Mouse (Mus musculus): ENCODE data around the gene Ptprf. TPM values are rescaled to one million over a fixed set of nuclear protein-coding genes. Genes with fewer than 3 reads are reported as not detected.

The Ptprf gene
- total and polyA plus RNA-seq, 2 experiments from 2014 or later: 44.4 to 196 TPM

- TF ChIP-seq CTCF (IDR thresholded peaks at IDR 0.05; ENCODE audit: low read depth): no peak
- peaks cover 39% of the 10 kb centered on the region; the same call in 1 of the 2 replicates for H3K36me3 ChIP-seq (ENCODE audit: insufficient read depth, low read length)
- DNase-seq (ENCODE audit: low spot score): no peak
Observed at GRCm38 (mm10) chr4:118236871-118237270, 54.3 kb downstream of the Ptprf start.

GRCm38 (mm10) chr4:118234711-118235388, 56.4 kb downstream of the Ptprf start:
- no peaks in the 10 kb centered on the region for H3K4me1 ChIP-seq (ENCODE audit: insufficient read depth, low read length)
- H3K27me3 ChIP-seq (ENCODE audit: insufficient read depth, low read length): no peaks in the 10 kb centered on the region
- no peak overlapping the region for H3K27ac ChIP-seq
- H3K9me3 ChIP-seq (ENCODE audit: low read length): no peaks in the 10 kb centered on the region
- no peak overlapping the region for H3K4me3 ChIP-seq (ENCODE audit: low read length)
- DNase-seq (ENCODE audit: low spot score) (no peak), ATAC-seq (no peak)
- no peak for TF ChIP-seq CTCF (IDR thresholded peaks at IDR 0.05; ENCODE audit: low read depth)
- H3K9ac ChIP-seq (replicated peaks; ENCODE audit: low read length): no peak overlapping the region
- peaks cover 54% of the 10 kb centered on the region; the same call in 1 of the 2 replicates for H3K36me3 ChIP-seq (ENCODE audit: insufficient read depth, low read length)
- H3K4me2 ChIP-seq (ENCODE audit: low read depth, low read length): no peak overlapping the region
- WGBS: 73% methylated on average over 11 of the region's 11 CpGs

More at GRCm38 (mm10) chr4:118236871-118237270, 54.3 kb downstream of the Ptprf start:
- Histone ChIP-seq H3K9me3 (ENCODE audit: low read length) (no peaks in the 10 kb centered on the region), H3K27me3 (ENCODE audit: insufficient read depth, low read length) (no peaks in the 10 kb centered on the region), H3K27ac (no peak overlapping the region), H3K9ac (replicated peaks; ENCODE audit: low read length) (no peak overlapping the region), H3K4me1 (ENCODE audit: insufficient read depth, low read length) (no peaks in the 10 kb centered on the region), H3K4me3 (ENCODE audit: low read length) (no peak overlapping the region), H3K4me2 (ENCODE audit: low read depth, low read length) (no peak overlapping the region)
- 46% methylated on average over 9 of the region's 9 CpGs for WGBS
- ATAC-seq: no peak

GRCm38 (mm10) chr4:118233886-118234285, 57.3 kb downstream of the Ptprf start:
- WGBS: 88% methylated on average over 2 of the region's 2 CpGs
- H3K4me2 ChIP-seq (ENCODE audit: low read depth, low read length): no peak overlapping the region
- no peak overlapping the region for H3K27ac ChIP-seq
- H3K4me3 ChIP-seq (ENCODE audit: low read length): no peak overlapping the region
- no peak for TF ChIP-seq CTCF (IDR thresholded peaks at IDR 0.05; ENCODE audit: low read depth)
- H3K4me1 ChIP-seq (ENCODE audit: insufficient read depth, low read length): no peaks in the 10 kb centered on the region
- H3K36me3 ChIP-seq (ENCODE audit: insufficient read depth, low read length): peaks cover 59% of the 10 kb centered on the region; the same call in 1 of the 2 replicates
- no peak for ATAC-seq
- no peak for DNase-seq (ENCODE audit: low spot score)
- H3K27me3 ChIP-seq (ENCODE audit: insufficient read depth, low read length): no peaks in the 10 kb centered on the region
- no peak overlapping the region for H3K9ac ChIP-seq (replicated peaks; ENCODE audit: low read length)
- H3K9me3 ChIP-seq (ENCODE audit: low read length): no peaks in the 10 kb centered on the region

GRCm38 (mm10) chr4:118231861-118232260, 59.3 kb downstream of the Ptprf start:
- H3K9ac ChIP-seq (replicated peaks; ENCODE audit: low read length): no peak overlapping the region
- H3K4me3 ChIP-seq (ENCODE audit: low read length): no peak overlapping the region
- 95% methylated on average over 6 of the region's 6 CpGs for WGBS
- no peak for ATAC-seq
- H3K36me3 ChIP-seq (ENCODE audit: insufficient read depth, low read length): peaks cover 45% of the 10 kb centered on the region; the same call in 1 of the 2 replicates
- H3K4me1 ChIP-seq (ENCODE audit: insufficient read depth, low read length): no peaks in the 10 kb centered on the region
- H3K4me2 ChIP-seq (ENCODE audit: low read depth, low read length): no peak overlapping the region
- H3K27ac ChIP-seq: no peak overlapping the region
- DNase-seq (ENCODE audit: low spot score): no peak
- TF ChIP-seq CTCF (IDR thresholded peaks at IDR 0.05; ENCODE audit: low read depth): no peak
- H3K9me3 ChIP-seq (ENCODE audit: low read length): no peaks in the 10 kb centered on the region
- H3K27me3 ChIP-seq (ENCODE audit: insufficient read depth, low read length): no peaks in the 10 kb centered on the region

GRCm38 (mm10) chr4:118229035-118229770, 62.0 kb downstream of the Ptprf start:
- H3K4me3 ChIP-seq (ENCODE audit: low read length): no peak overlapping the region
- H3K4me2 ChIP-seq (ENCODE audit: low read depth, low read length): no peak overlapping the region
- no peak overlapping the region for H3K9ac ChIP-seq (replicated peaks; ENCODE audit: low read length)
- no peaks in the 10 kb centered on the region for H3K27me3 ChIP-seq (ENCODE audit: insufficient read depth, low read length)
- no peak for TF ChIP-seq CTCF (IDR thresholded peaks at IDR 0.05; ENCODE audit: low read depth)
- H3K27ac ChIP-seq: no peak overlapping the region
- 72% methylated on average over 6 of the region's 6 CpGs for WGBS
- no peaks in the 10 kb centered on the region for H3K4me1 ChIP-seq (ENCODE audit: insufficient read depth, low read length)
- ATAC-seq (no peak), DNase-seq (ENCODE audit: low spot score) (no peak)
- no peaks in the 10 kb centered on the region for H3K9me3 ChIP-seq (ENCODE audit: low read length)
- peaks cover 46% of the 10 kb centered on the region for H3K36me3 ChIP-seq (ENCODE audit: insufficient read depth, low read length)

- no peak for TF ChIP-seq CTCF (IDR thresholded peaks at IDR 0.05; ENCODE audit: low read depth)
- H3K9ac ChIP-seq (replicated peaks; ENCODE audit: low read length): no peak overlapping the region
- 59% methylated on average over 12 of the region's 12 CpGs for WGBS
- no peak overlapping the region for H3K4me2 ChIP-seq (ENCODE audit: low read depth, low read length)
- no peak for DNase-seq (ENCODE audit: low spot score)
- H3K36me3 ChIP-seq (ENCODE audit: insufficient read depth, low read length): peaks cover 52% of the 10 kb centered on the region
- no peaks in the 10 kb centered on the region for H3K9me3 ChIP-seq (ENCODE audit: low read length)
- no peak for ATAC-seq
- no peak overlapping the region for H3K4me3 ChIP-seq (ENCODE audit: low read length)
- H3K27ac ChIP-seq: no peak overlapping the region
- H3K4me1 ChIP-seq (ENCODE audit: insufficient read depth, low read length): no peaks in the 10 kb centered on the region
- H3K27me3 ChIP-seq (ENCODE audit: insufficient read depth, low read length): no peaks in the 10 kb centered on the region
Observed at GRCm38 (mm10) chr4:118227398-118227797, 63.8 kb downstream of the Ptprf start.

GRCm38 (mm10) chr4:118221261-118221660, 69.9 kb downstream of the Ptprf start:
- DNase-seq (ENCODE audit: low spot score) (no peak), ATAC-seq (no peak)
- H3K27me3 ChIP-seq (ENCODE audit: insufficient read depth, low read length): no peaks in the 10 kb centered on the region
- WGBS: 88% methylated on average over 7 of the region's 7 CpGs
- H3K9me3 ChIP-seq (ENCODE audit: low read length): no peaks in the 10 kb centered on the region
- no peak for TF ChIP-seq CTCF (IDR thresholded peaks at IDR 0.05; ENCODE audit: low read depth)
- no peaks in the 10 kb centered on the region for H3K4me1 ChIP-seq (ENCODE audit: insufficient read depth, low read length)
- H3K4me3 ChIP-seq (ENCODE audit: low read length): no peak overlapping the region
- no peak overlapping the region for H3K4me2 ChIP-seq (ENCODE audit: low read depth, low read length)
- H3K36me3 ChIP-seq (ENCODE audit: insufficient read depth, low read length): peaks cover 68% of the 10 kb centered on the region
- no peak overlapping the region for H3K27ac ChIP-seq
- no peak overlapping the region for H3K9ac ChIP-seq (replicated peaks; ENCODE audit: low read length)
